Mouse (Mus musculus) frontal cortex, postnatal 14 days (tissue): Measurements from ENCODE around the gene Ptgfrn.
A peak's percentile ranks its signal among the peaks of the same experiment; 100 is the strongest.

ENCODE experiments used
- DNase-seq, 2 experiments: peaks; one replicate each; pipeline ENCODE4 v3.0.0; 2022; ENCODE audit warnings: low spot score in 2 of 2

Gene Ptgfrn

GRCm38 (mm10) chr3:101078344-101078743 is 31.7 kb downstream of the Ptgfrn start:
- no peak for DNase-seq

GRCm38 (mm10) chr3:101077710-101078100 is 32.4 kb downstream of the Ptgfrn start:
- DNase-seq, result no peak

GRCm38 (mm10) chr3:101076966-101077709 is 32.9 kb downstream of the Ptgfrn start:
- no peak for DNase-seq

GRCm38 (mm10) chr3:101075866-101076265 is 34.2 kb downstream of the Ptgfrn start:
- no peak for DNase-seq

GRCm38 (mm10) chr3:101073384-101073783 is 36.7 kb downstream of the Ptgfrn start:
- DNase-seq, result no peak

GRCm38 (mm10) chr3:101072506-101073215 is 37.4 kb downstream of the Ptgfrn start:
- no peak for DNase-seq

GRCm38 (mm10) chr3:101071576-101071975 is 38.5 kb downstream of the Ptgfrn start:
- DNase-seq, result no peak

GRCm38 (mm10) chr3:101070796-101071235 is 39.3 kb downstream of the Ptgfrn start:
- DNase-seq, result no peak

GRCm38 (mm10) chr3:101070230-101070795 is 39.8 kb downstream of the Ptgfrn start:
- DNase-seq, result no peak

- no peak for DNase-seq
Measured at GRCm38 (mm10) chr3:101068701-101069100, 41.4 kb downstream of the Ptgfrn start.

- no peak for DNase-seq
Measured at GRCm38 (mm10) chr3:101066175-101066574, 43.9 kb downstream of the Ptgfrn start.

- DNase-seq, result no peak
Measured at GRCm38 (mm10) chr3:101061865-101062585, 48.1 kb downstream of the Ptgfrn start.

GRCm38 (mm10) chr3:101059214-101059613 is 50.9 kb downstream of the Ptgfrn start:
- DNase-seq, result no peak

GRCm38 (mm10) chr3:101058203-101058602 is 51.9 kb downstream of the Ptgfrn start:
- no peak for DNase-seq

- no peak for DNase-seq
Measured at GRCm38 (mm10) chr3:101055216-101055615, 54.9 kb downstream of the Ptgfrn start.

- DNase-seq, result no peak
Measured at GRCm38 (mm10) chr3:101051601-101052000, 58.5 kb downstream of the Ptgfrn start.

- DNase-seq, result no peak
Measured at GRCm38 (mm10) chr3:101049997-101050396, 60.1 kb downstream of the Ptgfrn start.

- DNase-seq, result no peak
Measured at GRCm38 (mm10) chr3:101048781-101049180, 61.3 kb downstream of the Ptgfrn start.

- peak; percentile 50 to 68 for DNase-seq
Measured at GRCm38 (mm10) chr3:101047586-101048275, 62.3 kb downstream of the Ptgfrn start.

- no peak for DNase-seq
Measured at GRCm38 (mm10) chr3:101045431-101045830, 64.6 kb downstream of the Ptgfrn start.

GRCm38 (mm10) chr3:101044686-101045085 is 65.4 kb downstream of the Ptgfrn start:
- no peak for DNase-seq
